Mouse (Mus musculus) stomach, embryonic 15.5 days (tissue): ENCODE measurements around the gene Serpina5. TPM values are rescaled to one million over a fixed set of nuclear protein-coding genes. Genes with fewer than 3 reads are reported as not detected.

Experiments used
- ATAC-seq: fragments of 200-750 bp; cut with Nextera tagmentation; 2 replicates; pipeline ENCODE4 v1.8.0; 2017; ENCODE audit warnings: low read depth, moderate number of reproducible peaks, moderate TSS enrichment; ENCODE audit not compliant: insufficient read depth, low FRiP score
- H3K27ac ChIP-seq: fragments of 300-500 bp; sonication (generic); 2 replicates; pipeline ENCODE4 v1.5.1; 2015; ENCODE audit warnings: mild to moderate bottlenecking, inconsistent platforms
- H3K27me3 ChIP-seq: fragments of 300-500 bp; sonication (generic); replicated peaks from 2 replicates; pipeline ENCODE4 v1.6.1; 2015; ENCODE audit warnings: inconsistent platforms
- H3K36me3 ChIP-seq: fragments of 300-500 bp; sonication (generic); 2 replicates; pipeline ENCODE4 v1.6.1; 2015; ENCODE audit warnings: inconsistent platforms
- H3K4me1 ChIP-seq: fragments of 300-500 bp; sonication (generic); 2 replicates; pipeline ENCODE4 v1.6.1; 2015; ENCODE audit warnings: inconsistent platforms
- H3K4me2 ChIP-seq: fragments of 300-500 bp; sonication (generic); 2 replicates; pipeline ENCODE4 v1.6.1; 2015; ENCODE audit warnings: mild to moderate bottlenecking, inconsistent platforms
- H3K4me3 ChIP-seq: fragments of 300-500 bp; sonication (generic); replicated peaks from 2 replicates; pipeline ENCODE4 v1.5.1; 2015; ENCODE audit warnings: inconsistent platforms
- H3K9ac ChIP-seq: fragments of 300-500 bp; sonication (generic); 2 replicates; pipeline ENCODE4 v1.6.1; 2015; ENCODE audit warnings: inconsistent platforms
- H3K9me3 ChIP-seq: fragments of 300-500 bp; sonication (generic); 2 replicates; pipeline ENCODE4 v1.6.1; 2016; ENCODE audit warnings: inconsistent platforms
- WGBS: fragments of 180-500 bp; shearing (Covaris S2); methylation state at CpG from one replicate; pipeline ENCODE4 v1.1.7; 2015; 5-methylcytosine and 5-hydroxymethylcytosine counted together
- polyA plus RNA-seq: library from polyadenylated mRNA; unstranded; fragments of >200 nt; fragmentation: Nextera tagmentation; extraction: Ambion mirVana; gene quantifications from 2 replicates; pipeline ENCODE4 v1.2.1, GENCODE M21; 2015

The Serpina5 gene
- polyA plus RNA-seq, result 0.05 TPM in 1 of 2 replicates, not detected in the other

DNA sequence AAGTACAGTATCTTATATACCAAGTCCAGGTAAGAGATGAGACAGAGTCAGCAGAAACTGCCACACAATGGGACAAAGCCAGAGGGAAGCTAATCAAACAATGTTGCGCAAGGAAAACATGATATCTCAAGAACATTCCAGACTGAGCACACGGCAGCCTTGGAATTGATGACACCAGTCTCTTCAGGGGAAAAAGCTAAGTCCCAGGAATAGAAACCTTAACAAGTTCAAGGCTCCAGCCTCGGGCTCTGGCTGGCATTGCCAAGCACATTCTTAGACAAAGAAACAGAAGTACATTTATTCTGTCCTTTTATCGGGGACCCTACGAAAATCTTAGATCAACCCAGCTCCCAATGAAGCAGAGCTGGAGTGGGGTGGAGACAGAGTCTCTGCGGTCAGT is at the start of gene Serpina5:
TSS of gene Serpina5 (plus strand) at position 346 of the 400 bp plus-strand sequence.
- no peak within 1 kb of the TSS for H3K4me3 ChIP-seq
- WGBS, result 85% methylated on average over 6 of the region's 6 CpGs
- H3K9ac ChIP-seq, result no peak within 1 kb of the TSS
- H3K27me3 ChIP-seq, result no peaks in the 10 kb centered on the region
- ATAC-seq, result no peak
- no peak within 1 kb of the TSS for H3K4me2 ChIP-seq
- no peaks in the 10 kb centered on the region for H3K36me3 ChIP-seq
- H3K9me3 ChIP-seq, result no peaks in the 10 kb centered on the region
- no peaks in the 10 kb centered on the region for H3K4me1 ChIP-seq
- H3K27ac ChIP-seq, result no peak within 1 kb of the TSS

GRCm38 (mm10) chr12:104053995-104054394 is 46.9 kb upstream of the Serpina5 start:
- ATAC-seq, result no peak; the same call in 1 of the 2 replicates
- Histone ChIP-seq H3K27me3 (no peaks in the 10 kb centered on the region), H3K9me3 (no peaks in the 10 kb centered on the region), H3K4me3 (no peak overlapping the region), H3K4me1 (no peaks in the 10 kb centered on the region), H3K27ac (no peak overlapping the region), H3K4me2 (no peak overlapping the region), H3K36me3 (no peaks in the 10 kb centered on the region), H3K9ac (no peak overlapping the region)
- 60% methylated on average over 1 of the region's 1 CpGs for WGBS

GRCm38 (mm10) chr12:104055755-104056154 is 45.2 kb upstream of the Serpina5 start:
- H3K36me3 ChIP-seq, result no peaks in the 10 kb centered on the region
- H3K9me3 ChIP-seq, result no peaks in the 10 kb centered on the region
- 75% methylated on average over 8 of the region's 8 CpGs for WGBS
- H3K27ac ChIP-seq, result no peak overlapping the region
- no peaks in the 10 kb centered on the region for H3K4me1 ChIP-seq
- no peak overlapping the region for H3K4me3 ChIP-seq
- no peak for ATAC-seq
- H3K27me3 ChIP-seq, result no peaks in the 10 kb centered on the region
- no peak overlapping the region for H3K4me2 ChIP-seq
- H3K9ac ChIP-seq, result no peak overlapping the region

DNA sequence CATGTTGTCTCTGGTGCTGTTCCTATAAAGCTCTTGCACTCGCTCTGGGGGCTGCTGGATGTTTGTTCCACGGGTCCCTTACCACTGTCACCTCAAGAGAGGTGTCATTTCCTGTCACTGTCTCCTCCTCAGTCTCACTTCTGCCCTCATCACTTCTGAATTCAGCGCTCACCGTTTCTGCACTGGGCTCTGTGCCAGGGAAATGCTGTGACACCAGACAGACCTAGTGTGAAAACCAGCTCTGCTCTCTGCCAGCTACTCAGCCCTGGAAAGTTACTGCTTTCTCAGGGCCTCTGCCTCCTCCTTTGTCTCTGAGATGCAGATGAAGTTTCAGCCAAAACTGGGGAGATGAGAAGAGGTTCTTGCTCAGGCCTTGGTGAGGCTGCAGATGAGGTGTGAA is 43.9 kb upstream of the Serpina5 start:
- Histone ChIP-seq H3K27ac (no peak overlapping the region), H3K27me3 (no peaks in the 10 kb centered on the region), H3K9me3 (no peaks in the 10 kb centered on the region), H3K9ac (no peak overlapping the region), H3K36me3 (no peaks in the 10 kb centered on the region), H3K4me2 (no peak overlapping the region), H3K4me3 (no peak overlapping the region), H3K4me1 (no peaks in the 10 kb centered on the region)
- 24% methylated on average over 4 of the region's 4 CpGs for WGBS
- ATAC-seq, result no peak

- Histone ChIP-seq H3K36me3 (no peaks in the 10 kb centered on the region), H3K9ac (no peak overlapping the region), H3K27me3 (no peaks in the 10 kb centered on the region), H3K4me1 (no peaks in the 10 kb centered on the region), H3K9me3 (no peaks in the 10 kb centered on the region), H3K4me3 (no peak overlapping the region), H3K27ac (no peak overlapping the region), H3K4me2 (no peak overlapping the region)
- ATAC-seq, result no peak
- WGBS, result 80% methylated on average over 7 of the region's 7 CpGs
Observed at GRCm38 (mm10) chr12:104057531-104057930, 43.4 kb upstream of the Serpina5 start.

DNA sequence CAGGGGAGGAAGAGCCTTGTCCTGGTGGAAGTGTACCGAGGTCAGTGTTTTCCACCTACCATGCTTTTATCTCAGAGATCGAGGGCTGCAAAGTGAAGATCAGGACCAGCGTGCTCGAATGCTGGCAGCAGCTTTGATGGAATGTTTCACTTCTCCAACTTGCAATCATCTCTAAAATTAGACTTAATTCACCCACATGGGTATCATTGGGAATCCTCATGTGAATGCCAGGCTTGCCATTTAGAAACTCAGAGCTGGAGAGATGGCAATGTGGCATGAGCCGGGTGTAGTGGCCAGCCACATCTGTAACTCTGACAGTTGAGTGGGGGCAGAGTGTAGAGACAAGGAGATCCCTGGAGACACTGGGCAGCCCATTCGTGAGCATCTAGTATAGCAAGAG is 40.8 kb upstream of the Serpina5 start:
- ATAC-seq, result no peak
- 77% methylated on average over 6 of the region's 6 CpGs for WGBS
- no peak overlapping the region for H3K4me2 ChIP-seq
- H3K4me1 ChIP-seq, result no peaks in the 10 kb centered on the region
- H3K9me3 ChIP-seq, result no peaks in the 10 kb centered on the region
- H3K4me3 ChIP-seq, result no peak overlapping the region
- H3K27ac ChIP-seq, result no peak overlapping the region
- no peaks in the 10 kb centered on the region for H3K27me3 ChIP-seq
- no peak overlapping the region for H3K9ac ChIP-seq
- H3K36me3 ChIP-seq, result no peaks in the 10 kb centered on the region

- no peak overlapping the region for H3K4me2 ChIP-seq
- H3K4me3 ChIP-seq, result no peak overlapping the region
- ATAC-seq, result no peak
- 40% methylated on average over 2 of the region's 2 CpGs for WGBS
- H3K27ac ChIP-seq, result no peak overlapping the region
- H3K4me1 ChIP-seq, result no peaks in the 10 kb centered on the region
- H3K36me3 ChIP-seq, result no peaks in the 10 kb centered on the region
- H3K27me3 ChIP-seq, result no peaks in the 10 kb centered on the region
- no peak overlapping the region for H3K9ac ChIP-seq
- no peaks in the 10 kb centered on the region for H3K9me3 ChIP-seq
Observed at GRCm38 (mm10) chr12:104061862-104062261, 39.1 kb upstream of the Serpina5 start.

DNA sequence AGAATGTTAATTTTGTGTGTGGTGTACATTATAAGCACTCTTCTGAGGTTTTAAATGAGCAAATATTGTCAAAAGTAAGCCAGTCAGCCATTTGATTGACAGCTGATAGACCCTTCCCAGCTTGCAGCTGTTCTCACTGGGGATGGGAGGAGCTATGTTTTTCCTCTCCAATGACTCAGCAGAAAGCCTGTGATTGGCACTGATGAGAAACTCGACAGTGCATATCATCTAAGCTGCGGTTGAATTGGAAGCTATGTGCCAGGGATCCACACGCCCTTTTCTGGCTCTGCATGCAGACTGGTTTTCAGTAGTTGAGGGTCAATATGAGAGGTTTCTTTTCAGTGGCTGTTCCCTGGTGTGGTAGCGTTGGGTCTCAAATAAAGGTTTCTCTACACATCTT is 36.4 kb upstream of the Serpina5 start:
- no peak overlapping the region for H3K4me3 ChIP-seq
- H3K4me1 ChIP-seq, result no peaks in the 10 kb centered on the region
- ATAC-seq, result no peak
- no peaks in the 10 kb centered on the region for H3K9me3 ChIP-seq
- 65% methylated on average over 4 of the region's 4 CpGs for WGBS
- H3K27me3 ChIP-seq, result no peaks in the 10 kb centered on the region
- no peak overlapping the region for H3K4me2 ChIP-seq
- H3K36me3 ChIP-seq, result no peaks in the 10 kb centered on the region
- no peak overlapping the region for H3K27ac ChIP-seq
- no peak overlapping the region for H3K9ac ChIP-seq

- ATAC-seq, result no peak
- H3K27ac ChIP-seq, result no peak overlapping the region
Observed at GRCm38 (mm10) chr12:104064996-104065395, 35.9 kb upstream of the Serpina5 start.

GRCm38 (mm10) chr12:104066241-104066640 is 34.7 kb upstream of the Serpina5 start:
- H3K4me3 ChIP-seq, result no peak overlapping the region
- H3K4me2 ChIP-seq, result no peak overlapping the region
- no peaks in the 10 kb centered on the region for H3K4me1 ChIP-seq
- H3K27ac ChIP-seq, result no peak overlapping the region
- H3K27me3 ChIP-seq, result no peaks in the 10 kb centered on the region
- no peak overlapping the region for H3K9ac ChIP-seq
- H3K36me3 ChIP-seq, result no peaks in the 10 kb centered on the region
- 20% methylated on average over 8 of the region's 8 CpGs for WGBS
- H3K9me3 ChIP-seq, result no peaks in the 10 kb centered on the region
- ATAC-seq, result no peak

More at GRCm38 (mm10) chr12:104064996-104065395, 35.9 kb upstream of the Serpina5 start:
- no peak overlapping the region for H3K9ac ChIP-seq
- H3K9me3 ChIP-seq, result no peaks in the 10 kb centered on the region
- no peaks in the 10 kb centered on the region for H3K4me1 ChIP-seq
- WGBS, result 69% methylated on average over 4 of the region's 4 CpGs
- no peak overlapping the region for H3K4me3 ChIP-seq
- no peak overlapping the region for H3K4me2 ChIP-seq
- no peaks in the 10 kb centered on the region for H3K27me3 ChIP-seq
- H3K36me3 ChIP-seq, result no peaks in the 10 kb centered on the region

- Histone ChIP-seq H3K4me1 (no peaks in the 10 kb centered on the region), H3K36me3 (no peaks in the 10 kb centered on the region), H3K27me3 (no peaks in the 10 kb centered on the region), H3K9ac (no peak overlapping the region), H3K27ac (no peak overlapping the region), H3K4me2 (peak overlapping the region; percentile 29), H3K4me3 (peak overlapping the region; percentile 23; the same call in 1 of the 2 replicates), H3K9me3 (no peaks in the 10 kb centered on the region)
- ATAC-seq, result no peak
- WGBS, result 27% methylated on average over 4 of the region's 4 CpGs
Observed at GRCm38 (mm10) chr12:104067549-104067948, 33.4 kb upstream of the Serpina5 start.

DNA sequence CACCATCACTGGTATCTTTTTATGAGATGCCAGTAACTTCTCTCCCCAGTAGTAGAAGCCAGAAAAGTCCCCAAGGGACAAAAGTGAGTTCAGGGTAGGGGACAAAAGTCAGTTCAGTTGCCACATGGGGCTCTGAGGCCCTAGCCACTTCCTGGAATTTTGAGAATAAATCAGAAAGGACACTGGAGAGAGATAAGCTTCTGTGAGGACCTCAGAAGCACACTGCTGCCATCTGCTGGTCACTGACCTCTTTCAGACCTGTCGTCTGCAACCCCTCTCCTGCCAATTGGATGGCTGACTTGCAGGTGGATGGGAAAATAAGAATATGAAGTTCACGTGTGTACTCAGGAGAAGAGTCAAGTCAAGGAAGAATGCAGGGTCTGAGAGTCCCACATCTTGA is 31.3 kb upstream of the Serpina5 start:
- no peak for ATAC-seq
- Histone ChIP-seq H3K4me1 (no peaks in the 10 kb centered on the region), H3K9ac (no peak overlapping the region), H3K27me3 (no peaks in the 10 kb centered on the region), H3K4me3 (no peak overlapping the region), H3K9me3 (no peaks in the 10 kb centered on the region), H3K36me3 (no peaks in the 10 kb centered on the region), H3K27ac (no peak overlapping the region), H3K4me2 (no peak overlapping the region)
- 4% methylated on average over 2 of the region's 2 CpGs for WGBS

- 24% methylated on average over 1 of the region's 1 CpGs for WGBS
- Histone ChIP-seq H3K4me2 (no peak overlapping the region), H3K4me1 (no peaks in the 10 kb centered on the region), H3K36me3 (no peaks in the 10 kb centered on the region), H3K4me3 (no peak overlapping the region), H3K27ac (no peak overlapping the region), H3K27me3 (no peaks in the 10 kb centered on the region), H3K9me3 (no peaks in the 10 kb centered on the region), H3K9ac (no peak overlapping the region)
- ATAC-seq, result peak; percentile 56; the same call in 1 of the 2 replicates
Observed at GRCm38 (mm10) chr12:104071708-104072107, 29.2 kb upstream of the Serpina5 start.
